Mouse (Mus musculus): ENCODE results near the gene Hes2.

The Hes2 gene

DNA sequence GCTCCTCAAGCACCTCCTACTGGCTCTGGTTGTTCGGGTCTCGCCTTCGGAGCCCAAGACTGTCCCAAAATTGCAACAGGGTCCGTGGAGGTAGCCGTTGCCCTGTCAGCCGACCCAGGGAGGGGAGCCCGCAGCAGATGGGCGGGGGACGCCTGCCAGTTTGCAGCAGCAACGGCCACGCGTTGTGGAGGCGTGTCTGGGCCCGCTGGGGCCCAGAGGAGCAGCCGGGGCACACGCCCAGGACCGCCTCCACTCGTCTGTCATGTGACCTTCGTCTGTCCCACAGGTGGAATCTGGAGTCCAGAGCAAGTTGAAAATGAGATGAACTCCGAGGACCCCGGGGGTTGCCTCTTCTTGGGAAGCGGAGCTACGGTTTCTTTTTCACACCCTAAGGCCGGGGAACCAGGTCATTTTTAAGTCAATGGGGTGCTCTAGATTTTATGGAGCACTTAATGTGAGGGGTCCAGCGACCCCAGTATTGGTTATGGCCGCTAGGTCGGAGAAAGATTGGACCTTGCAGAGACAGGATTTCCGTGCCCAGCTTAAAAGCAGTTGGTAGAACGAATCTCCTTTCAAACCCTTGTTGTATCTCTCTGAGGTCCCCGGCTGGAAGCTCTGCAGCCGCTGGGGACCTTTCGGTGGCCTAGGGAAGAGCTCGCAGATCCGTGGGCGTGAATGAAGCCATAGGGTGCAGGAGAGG, at the start of gene Hes2:
Hes2 (plus strand) TSS at position 283 of the 700 bp plus-strand sequence.
- in situ Hi-C loops (cut with MboI; ENCODE audit: low sequenced_read_pairs) = no loop called here

GRCm38 (mm10) chr4:152109509-152109908, 49.2 kb upstream of the Hes2 start:
- in situ Hi-C loops (cut with MboI; ENCODE audit: low sequenced_read_pairs) = no loop called here

DNA sequence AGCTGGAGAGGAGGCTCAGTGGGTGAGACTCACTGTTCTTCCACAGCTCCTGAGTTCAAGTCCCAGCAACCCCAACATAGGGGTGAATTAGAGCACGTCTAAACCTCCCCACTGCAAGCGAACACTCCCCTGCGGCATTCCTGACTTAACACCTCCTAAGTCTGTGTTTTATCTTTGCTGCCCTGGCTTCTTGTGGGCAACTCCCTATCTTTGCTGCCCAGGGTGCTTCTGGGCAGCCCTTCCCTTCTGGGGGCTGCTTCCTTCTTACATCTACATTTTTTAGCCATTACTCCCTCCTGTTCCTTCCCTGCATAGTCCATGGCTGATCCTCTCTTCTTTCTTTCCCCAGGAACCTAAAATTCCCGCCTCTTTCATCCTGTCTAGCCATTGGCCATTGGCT, 48.0 kb upstream of the Hes2 start:
- in situ Hi-C loops (cut with MboI; ENCODE audit: low sequenced_read_pairs) = no loop called here

DNA sequence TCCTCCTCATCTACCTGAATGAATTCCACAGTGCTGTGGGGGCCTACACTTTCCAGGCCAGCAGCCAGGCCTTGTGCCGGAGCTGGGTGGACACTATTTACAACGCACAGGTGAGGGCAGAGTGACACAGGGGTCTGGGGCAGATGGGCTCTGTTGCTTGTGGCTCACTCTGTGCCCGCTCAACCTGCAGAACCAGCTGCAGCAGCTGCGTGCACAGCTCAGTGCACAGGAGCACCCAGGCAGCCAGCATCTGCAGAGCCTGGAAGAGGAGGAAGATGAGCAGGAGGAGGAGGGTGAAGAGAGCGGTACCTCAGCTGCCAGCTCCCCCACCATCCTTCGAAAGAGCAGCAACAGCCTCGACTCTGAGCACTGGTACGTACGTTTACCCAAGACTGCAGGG, 46.3 kb upstream of the Hes2 start:
- in situ Hi-C loops (cut with MboI; ENCODE audit: low sequenced_read_pairs) = no loop called here

DNA sequence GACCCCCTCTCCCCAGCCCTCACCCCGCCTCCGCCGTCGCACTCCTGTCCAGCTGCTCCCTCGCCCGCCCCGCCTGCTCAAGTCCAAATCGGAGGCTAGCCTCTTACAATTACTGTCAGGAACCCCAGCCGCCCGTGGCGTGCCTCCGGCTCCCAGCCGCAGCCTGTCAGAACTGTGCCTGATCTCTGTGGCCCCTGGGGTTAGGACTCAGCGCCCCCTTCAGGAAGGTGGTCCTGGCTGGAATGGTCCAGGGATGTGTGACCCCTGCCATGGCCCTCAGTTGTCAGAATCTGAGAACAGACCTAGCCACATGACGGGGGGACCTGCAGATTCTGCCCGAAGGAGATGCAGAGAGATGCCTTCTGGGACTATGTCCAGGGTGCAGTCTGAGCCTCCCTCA, 44.6 kb upstream of the Hes2 start:
- in situ Hi-C loops (cut with MboI; ENCODE audit: low sequenced_read_pairs) = no loop called here

DNA sequence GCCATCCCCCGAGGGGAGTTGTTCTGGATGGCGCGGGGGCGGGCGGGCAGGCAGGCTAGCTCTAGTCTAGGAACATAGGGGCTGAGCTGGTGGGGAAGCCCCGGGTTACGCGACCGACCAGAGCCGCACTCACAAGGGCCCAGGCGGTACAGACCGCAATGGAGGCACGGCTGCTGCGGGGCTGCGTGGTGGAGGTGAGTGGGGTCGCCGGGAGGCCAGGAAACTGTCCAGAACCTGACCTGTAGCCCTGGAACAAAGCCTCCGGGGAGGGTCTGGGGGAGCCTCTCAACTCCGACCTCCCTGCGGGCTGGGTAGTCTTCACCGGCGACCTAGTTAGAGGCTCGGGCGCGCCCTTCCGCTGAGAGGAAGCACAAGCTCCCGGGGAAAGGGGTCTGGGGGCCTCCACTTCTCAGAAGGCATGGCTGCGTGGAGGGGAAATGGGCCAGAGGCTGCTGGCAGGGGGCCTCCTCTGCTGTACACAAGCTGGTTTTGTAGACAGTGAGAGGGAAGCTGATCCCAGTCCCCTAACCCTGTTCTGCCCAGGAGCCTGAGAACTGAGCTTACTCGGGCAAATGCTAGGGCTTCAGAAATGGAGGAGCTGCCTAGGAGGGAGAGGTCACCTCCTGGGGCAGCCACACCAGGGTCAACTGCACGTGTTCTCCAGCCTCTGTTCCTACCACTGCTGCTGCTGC, 42.6 kb upstream of the Hes2 start, which contains the start of gene Tnfrsf25:
Tnfrsf25 (plus strand) TSS at position 14 of the 692 bp plus-strand sequence.
- in situ Hi-C loops (cut with MboI; ENCODE audit: low sequenced_read_pairs) = no loop called here

- in situ Hi-C loops (cut with MboI; ENCODE audit: low sequenced_read_pairs) = no loop called here
These were observed 41.1 kb upstream of the Hes2 start for GRCm38 (mm10) chr4:152117538-152117937.

GRCm38 (mm10) chr4:152119396-152120292, 39.0 kb upstream of the Hes2 start:
- in situ Hi-C loops (cut with MboI; ENCODE audit: low sequenced_read_pairs) = no loop called here

- in situ Hi-C loops (cut with MboI; ENCODE audit: low sequenced_read_pairs) = no loop called here
These were observed 38.1 kb upstream of the Hes2 start for GRCm38 (mm10) chr4:152120311-152121182.

DNA sequence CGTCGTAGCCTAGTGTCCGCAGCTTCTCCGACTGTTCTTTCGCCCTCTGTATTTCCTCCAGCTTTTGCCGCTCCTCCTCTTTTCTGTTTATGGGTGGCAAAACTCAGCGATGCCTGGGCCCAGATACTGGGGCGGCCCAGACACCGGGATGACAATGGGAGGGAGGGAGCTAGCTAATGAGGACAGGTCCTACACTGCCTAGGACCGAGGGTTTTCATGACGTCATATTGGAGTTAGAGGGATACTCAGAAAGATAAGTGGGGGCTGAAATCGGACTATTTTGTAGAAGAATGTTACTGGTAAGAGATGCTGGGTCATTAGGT, 37.5 kb upstream of the Hes2 start:
- in situ Hi-C loops (cut with MboI; ENCODE audit: low sequenced_read_pairs) = no loop called here

DNA sequence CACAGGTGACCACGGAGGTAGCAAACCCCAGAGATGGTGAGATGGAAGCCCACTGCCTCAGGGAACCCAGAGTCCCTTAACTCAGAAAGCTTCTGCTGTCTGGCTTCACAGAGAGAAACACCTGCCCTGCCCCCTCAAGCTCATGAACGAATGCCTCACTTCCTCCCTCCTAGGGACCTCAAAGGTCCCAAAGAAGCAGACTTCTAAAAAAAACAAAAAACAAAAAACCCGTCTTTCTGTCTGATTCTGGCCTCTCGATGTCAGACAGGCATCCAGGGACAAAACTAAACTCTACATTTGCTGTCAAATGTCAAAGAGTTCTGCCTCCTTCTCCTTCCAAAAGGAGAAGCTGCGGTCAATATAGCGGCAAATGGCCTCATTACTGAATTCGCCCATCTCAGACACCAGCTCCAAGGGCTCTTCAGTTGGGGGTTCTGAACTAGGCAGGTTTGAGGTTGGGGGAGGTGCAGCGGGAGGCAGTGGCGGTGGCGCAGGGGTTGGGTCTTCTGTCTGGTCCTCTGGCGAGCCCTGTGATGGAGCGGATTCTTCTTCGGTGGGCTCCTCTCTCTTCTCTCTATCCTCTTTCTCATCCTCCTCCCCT, 34.2 kb upstream of the Hes2 start:
- in situ Hi-C loops (cut with MboI; ENCODE audit: low sequenced_read_pairs) = no loop called here

GRCm38 (mm10) chr4:152125161-152126025, 33.3 kb upstream of the Hes2 start:
- in situ Hi-C loops (cut with MboI; ENCODE audit: low sequenced_read_pairs) = no loop called here

DNA sequence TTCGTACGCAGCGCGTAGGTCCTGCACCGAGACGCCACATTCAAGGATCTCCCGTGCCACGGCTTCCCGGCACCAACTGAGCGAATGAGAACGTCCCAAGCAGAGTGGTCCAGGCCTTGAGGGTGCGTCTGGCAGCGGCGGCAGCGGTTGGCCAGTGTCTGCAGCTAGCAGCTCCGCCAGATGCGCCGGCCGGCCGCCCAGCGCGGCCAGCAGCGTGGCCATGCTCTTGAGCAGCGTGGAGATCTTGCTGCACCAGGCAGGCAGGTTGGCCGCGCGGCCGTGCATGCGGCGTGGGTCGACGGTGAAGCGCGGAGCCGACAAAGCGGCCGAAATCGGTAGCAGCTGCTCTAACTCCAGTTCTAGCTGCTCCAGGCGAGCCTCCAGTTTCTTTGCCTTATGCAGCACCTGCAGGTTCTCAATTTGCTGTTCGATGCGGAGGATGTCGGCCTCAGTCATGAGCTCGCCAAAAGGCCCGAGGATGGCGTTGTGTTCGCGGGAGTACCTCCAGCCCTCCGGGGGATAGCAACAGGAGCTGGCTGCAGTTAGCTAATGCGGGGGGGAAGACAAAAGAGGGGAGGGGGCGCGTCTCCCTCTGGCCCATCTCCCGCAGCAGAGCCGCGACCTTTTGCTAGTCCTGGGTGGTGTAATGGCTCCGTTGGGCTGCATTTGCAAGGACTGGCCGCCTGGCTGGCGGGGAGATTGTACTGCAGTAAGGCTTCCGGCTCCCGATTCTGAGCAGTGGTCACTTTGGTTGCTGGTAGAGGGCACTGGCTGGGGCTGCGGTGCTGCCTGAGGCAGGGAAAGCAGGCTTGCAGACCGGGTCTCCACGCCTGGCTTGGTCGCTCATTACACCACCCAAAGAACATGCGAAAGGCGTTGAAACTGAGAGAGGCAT, 32.4 kb upstream of the Hes2 start:
- in situ Hi-C loops (cut with MboI; ENCODE audit: low sequenced_read_pairs) = no loop called here

DNA sequence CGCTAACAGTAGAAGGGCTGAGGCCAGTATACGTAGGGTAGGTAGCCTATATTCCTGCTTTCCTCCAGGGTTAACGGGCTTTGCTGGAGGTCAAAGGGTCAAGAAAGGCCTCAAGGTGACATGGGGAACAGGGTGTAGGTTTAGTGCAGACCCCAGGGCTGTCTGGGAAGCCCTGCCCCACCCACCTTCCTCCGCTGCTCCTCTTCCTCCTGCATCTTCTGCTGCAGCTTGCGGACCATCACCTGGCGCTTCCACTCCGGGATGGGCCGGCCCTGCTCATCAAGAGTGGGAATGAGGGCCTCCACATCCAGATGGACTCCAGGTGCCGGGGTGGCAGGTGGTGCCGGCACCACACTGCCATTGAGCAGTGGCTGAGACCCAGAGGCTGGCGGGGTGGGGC, 30.8 kb upstream of the Hes2 start:
- in situ Hi-C loops (cut with MboI; ENCODE audit: low sequenced_read_pairs) = no loop called here

DNA sequence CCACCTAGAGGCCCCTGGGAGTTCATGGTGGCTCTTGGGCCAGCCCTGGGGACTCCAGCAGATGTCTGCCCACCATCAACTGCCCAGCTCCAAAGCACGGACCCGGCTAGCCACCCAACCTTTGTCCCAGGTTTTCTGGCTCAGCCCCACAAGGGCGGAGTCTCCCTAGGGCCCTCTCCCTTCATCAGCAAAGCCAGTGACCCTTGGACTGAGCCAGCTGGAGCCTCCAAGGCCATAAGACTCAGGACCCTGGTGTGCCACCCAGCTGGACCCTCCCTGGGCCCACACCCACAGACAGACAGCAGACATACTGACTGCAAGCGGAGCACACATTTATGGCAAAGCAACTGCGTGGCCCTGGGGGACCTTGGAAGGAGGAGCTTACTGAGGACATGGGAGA, 29.9 kb upstream of the Hes2 start:
- in situ Hi-C loops (cut with MboI; ENCODE audit: low sequenced_read_pairs) = no loop called here

GRCm38 (mm10) chr4:152129395-152129930, 29.2 kb upstream of the Hes2 start:
- in situ Hi-C loops (cut with MboI; ENCODE audit: low sequenced_read_pairs) = no loop called here

- in situ Hi-C loops (cut with MboI; ENCODE audit: low sequenced_read_pairs) = no loop called here
These were observed 27.7 kb upstream of the Hes2 start for GRCm38 (mm10) chr4:152130771-152131653.

Data from CH12F3 (cell line).